Mouse (Mus musculus) spleen, adult 10 weeks (tissue): ENCODE results near the gene Gm4763. TPM values are rescaled to one million over a fixed set of nuclear protein-coding genes. Genes with fewer than 3 reads are reported as not detected.

ENCODE experiments used
- polyA plus RNA-seq: library from polyadenylated mRNA; stranded (reverse); fragments of 350-450 nt; fragmentation: Illumina TruSeq; extraction: RNeasy Lipid Tissue Mini Kit (QIAGEN cat#74804); gene quantifications from one replicate; pipeline ENCODE4 v1.2.3, GENCODE M21; 2015; ENCODE audit warnings: low replicate concordance; ENCODE audit not compliant: insufficient read depth

Gene Gm4763
- not detected for polyA plus RNA-seq

GRCm38 (mm10) chr7:24726808-24727207 is at the start of gene Gm4763:
Gm4763 (minus strand) TSS chr7:24726908.

GRCm38 (mm10) chr7:24760211-24760610 is 33.5 kb upstream of the Gm4763 start, which contains the start of gene Cd177:
Cd177 (minus strand) TSS chr7:24760311.

GRCm38 (mm10) chr7:24708832-24709292 is 17.8 kb downstream of the Gm4763 start, which contains the start of gene BC049730:
BC049730 (plus strand) TSS chr7:24709242.

GRCm38 (mm10) chr7:24676575-24676974 is 50.1 kb downstream of the Gm4763 start, which contains the start of gene Tex101:
Tex101 (minus strand) TSS chr7:24676675.

Other genes with a start within 250 kb of the Gm4763 start
- gene Cadm4, start 244.9 kb downstream of the Gm4763 start, polyA plus RNA-seq = 5.0 TPM
- gene Zfp428, start 219.9 kb downstream of the Gm4763 start, polyA plus RNA-seq = 0.29 TPM
- not detected for gene AC161166.1, start 214.5 kb downstream of the Gm4763 start, polyA plus RNA-seq
- gene Irgq, start 196.2 kb downstream of the Gm4763 start, polyA plus RNA-seq = 11.9 TPM
- not detected for gene Pinlyp, start 180.8 kb downstream of the Gm4763 start, polyA plus RNA-seq
- 31.9 TPM for gene Xrcc1, start 180.6 kb downstream of the Gm4763 start, polyA plus RNA-seq
- gene Ethe1, start 139.4 kb downstream of the Gm4763 start, polyA plus RNA-seq = 8.1 TPM
- gene Zfp575, start 139.3 kb downstream of the Gm4763 start, polyA plus RNA-seq = not detected
- 1.6 TPM for gene Phldb3, start 116.1 kb downstream of the Gm4763 start, polyA plus RNA-seq
- gene Lypd3, start 90.4 kb downstream of the Gm4763 start, polyA plus RNA-seq = not detected
- gene Tex101, start 50.2 kb downstream of the Gm4763 start, polyA plus RNA-seq = not detected
- not detected for gene BC049730, start 17.7 kb downstream of the Gm4763 start, polyA plus RNA-seq
- 1.8 TPM for gene Cd177, start 33.4 kb upstream of the Gm4763 start, polyA plus RNA-seq
- 1.7 TPM for gene Ceacam10, start 50.3 kb upstream of the Gm4763 start, polyA plus RNA-seq
- 3.7 TPM for gene Gm9844, start 135.3 kb upstream of the Gm4763 start, polyA plus RNA-seq
- not detected for gene Lypd4, start 143.0 kb upstream of the Gm4763 start, polyA plus RNA-seq
- gene Dmrtc2, start 143.1 kb upstream of the Gm4763 start, polyA plus RNA-seq = not detected
- gene Rps19, start 157.5 kb upstream of the Gm4763 start, polyA plus RNA-seq = 1,670 TPM
- gene Cd79a, start 170.5 kb upstream of the Gm4763 start, polyA plus RNA-seq = 645 TPM
- 181 TPM for gene Arhgef1, start 176.0 kb upstream of the Gm4763 start, polyA plus RNA-seq
- not detected for gene Gm4881, start 217.6 kb upstream of the Gm4763 start, polyA plus RNA-seq
- gene Rabac1, start 245.8 kb upstream of the Gm4763 start, polyA plus RNA-seq = 40.1 TPM